12 mouse cellular contexts compared by ENCODE assay signal in the genomic region with DNA sequence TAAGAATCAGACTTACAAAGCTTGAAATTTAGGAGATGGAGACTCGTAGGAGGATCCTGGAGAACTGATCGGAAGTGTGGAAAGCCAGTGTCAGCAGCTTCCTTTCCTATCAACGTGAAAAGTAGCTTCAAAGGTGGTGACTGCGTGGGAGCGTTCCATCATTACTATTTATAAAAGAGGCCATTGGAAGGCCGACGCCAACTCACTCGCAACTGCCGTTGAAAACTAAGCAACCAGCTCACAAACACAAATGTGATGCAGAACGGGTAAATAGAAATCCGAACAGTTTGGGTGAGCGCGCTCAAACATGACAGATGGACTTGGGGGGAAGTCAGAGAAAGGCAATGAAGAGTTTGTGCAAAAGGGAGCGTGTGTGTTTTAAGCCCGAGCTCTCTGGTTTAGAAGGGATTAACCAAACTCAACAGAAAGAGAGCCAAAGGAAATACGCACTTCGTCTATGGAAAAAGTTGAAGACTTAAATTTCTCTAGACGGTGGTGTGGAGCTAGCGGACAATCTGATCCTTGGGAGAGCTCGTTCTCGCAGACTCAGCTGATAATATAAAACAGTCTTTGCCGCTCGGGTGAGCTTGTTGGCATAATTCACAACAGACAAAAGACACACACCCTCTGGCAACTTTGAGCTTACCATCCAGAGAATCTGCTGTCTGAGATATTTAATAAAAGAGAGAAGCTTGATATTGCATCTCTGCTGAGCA. TPM values are rescaled to one million over a fixed set of nuclear protein-coding genes. Genes with fewer than 3 reads are reported as not detected.
DNase-seq lines count a peak whose midpoint lies in the region; ATAC-seq and TF ChIP-seq lines count a peak whose summit lies in the region.
"Had no signal": no experiment of that assay in that cellular context is flagged by ENCODE, and none has a peak within 500 bp of the region (broad histone marks: within the 10 kb centered on the region; RNA-seq: fewer than 3 reads in every experiment).

No protein-coding gene starts in this region.

- H3K27ac ChIP-seq in heart, embryonic 12.5 days (ENCODE audit: poor library complexity, severe bottlenecking), result no peak overlapping the region
- H3K27ac ChIP-seq in left cerebral cortex, adult 2 months, result no peak overlapping the region
- H3K27ac ChIP-seq in embryonic facial prominence, embryonic 14.5 days (replicated peaks; ENCODE audit: low read depth, low read length), result peak overlapping the region; percentile 70

- no peak overlapping the region for H3K9ac ChIP-seq in heart, embryonic 12.5 days
- H3K9ac ChIP-seq in embryonic facial prominence, embryonic 14.5 days (ENCODE audit: low read depth, low read length), result no peak overlapping the region

- no peak for DNase-seq in heart, postnatal 4 days
- DNase-seq in left cerebral cortex, adult 2 months (ENCODE audit: extremely low spot score in 1 of 2, low spot score in 2 of 2), result peak; percentile 18 to 24
- no peak for DNase-seq in left cerebral cortex, postnatal 4 days
- peak; percentile 76 for DNase-seq in embryonic facial prominence, embryonic 14.5 days (ENCODE audit: low spot score)
- peak; percentile 21 to 22 for DNase-seq in left cerebral cortex, postnatal 36 days (ENCODE audit: low spot score in 2 of 2)
- no peak for DNase-seq in spleen, postnatal 10 days (ENCODE audit: low spot score in 2 of 2)
- no peak for DNase-seq in ovary, postnatal 14 days (ENCODE audit: low spot score)
- DNase-seq: adrenal gland, adult 8-10 months; gastrocnemius, postnatal 25 days; thymus, postnatal 25 days had no signal

- peaks cover 4% of the 10 kb centered on the region; the same call in 1 of the 2 replicates for H3K4me1 ChIP-seq in heart, embryonic 12.5 days (replicated peaks)
- 0 out of 2 replicates have a peak, but pooled peaks cover 3% of the 10 kb centered on the region for H3K4me1 ChIP-seq in embryonic facial prominence, embryonic 14.5 days (ENCODE audit: control insufficient read depth, insufficient read depth, low read length)

- no peaks in the 10 kb centered on the region for H3K36me3 ChIP-seq in heart, embryonic 12.5 days
- H3K36me3 ChIP-seq in embryonic facial prominence, embryonic 14.5 days (ENCODE audit: control insufficient read depth, insufficient read depth, low read length), result no peaks in the 10 kb centered on the region

- H3K4me3 ChIP-seq in heart, embryonic 12.5 days, result no peak overlapping the region
- no peak overlapping the region for H3K4me3 ChIP-seq in left cerebral cortex, adult 2 months
- H3K4me3 ChIP-seq in embryonic facial prominence, embryonic 14.5 days (ENCODE audit: low read depth, low read length), result no peak overlapping the region

- TF ChIP-seq CTCF in left cerebral cortex, adult 2 months (IDR thresholded peaks at IDR 0.05), result no peak

- H3K9me3 ChIP-seq in heart, embryonic 12.5 days (replicated peaks), result no peaks in the 10 kb centered on the region
- H3K9me3 ChIP-seq in embryonic facial prominence, embryonic 14.5 days (ENCODE audit: control insufficient read depth, low read length), result no peaks in the 10 kb centered on the region

- H3K4me2 ChIP-seq in heart, embryonic 12.5 days, result peak overlapping the region; percentile 19
- peak overlapping the region; percentile 29 for H3K4me2 ChIP-seq in embryonic facial prominence, embryonic 14.5 days (ENCODE audit: low read depth, low read length)
- H3K4me2 ChIP-seq: midbrain, embryonic 11.5 days had no signal

- no peak for ATAC-seq in heart, embryonic 12.5 days (ENCODE audit: insufficient number of reproducible peaks, low FRiP score)
- ATAC-seq in embryonic facial prominence, embryonic 14.5 days (ENCODE audit: low read depth), result no peak

- WGBS in heart, embryonic 12.5 days, result 53% methylated on average over 23 of the region's 23 CpGs
- WGBS in embryonic facial prominence, embryonic 14.5 days, result 56% methylated on average over 23 of the region's 23 CpGs

- no peaks in the 10 kb centered on the region for H3K27me3 ChIP-seq in heart, embryonic 12.5 days (replicated peaks)
- H3K27me3 ChIP-seq in embryonic facial prominence, embryonic 14.5 days (replicated peaks; ENCODE audit: control insufficient read depth, insufficient read depth, low read length), result no peaks in the 10 kb centered on the region

- intact Hi-C loops in left cerebral cortex, adult 2 months (cut with DNase I), result no loop called here
- intact Hi-C loops in left cerebral cortex, postnatal 4 days (cut with DNase I), result no loop called here
- intact Hi-C loops in left cerebral cortex, postnatal 36 days (cut with DNase I), result no loop called here

RNA-seq across cellular contexts. Expression of a gene that starts 20.0 kb away (rescaled TPM):
- polyA plus RNA-seq in heart, embryonic 12.5 days (2016; fragmentation: Nextera tagmentation; extraction: Ambion mirVana), result 11.6 and 14.7 TPM in 2 replicates
- total RNA-seq in heart, postnatal 4 days (2021), result 10 to 100 TPM; 67.1 to 70.3 TPM
- total RNA-seq in left cerebral cortex, adult 2 months (2021), result 100 to 1,000 TPM; 261 TPM
- 100 to 1,000 TPM; 185 to 187 TPM for total RNA-seq in left cerebral cortex, postnatal 4 days (2021)
- 16.3 and 17.0 TPM in 2 replicates for polyA plus RNA-seq in embryonic facial prominence, embryonic 14.5 days (2014; fragmentation: Nextera tagmentation; extraction: Ambion mirVana)
- total RNA-seq in left cerebral cortex, postnatal 36 days (2021), result 100 to 1,000 TPM; 231 to 266 TPM

Comparison
In these comparisons a context has a peak if more than half of its experiments do, and no peak if none do; other contexts are left out.
1. DNase-seq: peak in left cerebral cortex, adult 2 months (2 of 2), embryonic facial prominence, embryonic 14.5 days (single experiment) and left cerebral cortex, postnatal 36 days (2 of 2); none in heart, postnatal 4 days (single experiment), left cerebral cortex, postnatal 4 days (single experiment), spleen, postnatal 10 days (0 of 2) and ovary, postnatal 14 days (single experiment).